Mouse (Mus musculus) erythroblast, embryonic 14.5 days (primary cell): ENCODE data around the gene Eif2ak4. TPM values are rescaled to one million over a fixed set of nuclear protein-coding genes. Genes with fewer than 3 reads are reported as not detected.
A peak's percentile ranks its signal among the peaks of the same experiment; 100 is the strongest.

Experiments used
- H3K27me3 ChIP-seq: 2 replicates; pipeline ENCODE4 v1.6.1; 2012; ENCODE audit warnings: inconsistent platforms; ENCODE audit not compliant: control insufficient read depth
- H3K36me3 ChIP-seq: 2 replicates; pipeline ENCODE4 v1.6.1; 2012; ENCODE audit warnings: mild to moderate bottlenecking, inconsistent platforms; ENCODE audit not compliant: control insufficient read depth
- H3K4me1 ChIP-seq: 2 replicates; pipeline ENCODE4 v1.6.1; 2012; ENCODE audit warnings: inconsistent platforms; ENCODE audit not compliant: control insufficient read depth
- H3K4me3 ChIP-seq: replicated peaks from 2 replicates; pipeline ENCODE3; 2012; ENCODE audit warnings: moderate library complexity, mild to moderate bottlenecking, inconsistent platforms
- H3K9me3 ChIP-seq: 2 replicates; pipeline ENCODE4 v1.6.1; 2012; ENCODE audit warnings: low read length, inconsistent platforms, mixed read lengths; ENCODE audit not compliant: control insufficient read depth
- GATA1 ChIP-seq: IDR thresholded peaks from 2 replicates; pipeline ENCODE4 v1.6.1; 2012; ENCODE audit warnings: low read length, inconsistent platforms, mixed read lengths
- TAL1 ChIP-seq: IDR thresholded peaks from 3 replicates; pipeline ENCODE4 v1.6.1; 2012; ENCODE audit warnings: low read length, inconsistent platforms, mixed read lengths
- polyA plus RNA-seq: library from polyadenylated mRNA; stranded (reverse); fragments of >175 nt; gene quantifications from 2 replicates; pipeline ENCODE4 v1.2.3, GENCODE M21; 2012

Gene Eif2ak4
- polyA plus RNA-seq, 1 experiment = 0.24 TPM

DNA sequence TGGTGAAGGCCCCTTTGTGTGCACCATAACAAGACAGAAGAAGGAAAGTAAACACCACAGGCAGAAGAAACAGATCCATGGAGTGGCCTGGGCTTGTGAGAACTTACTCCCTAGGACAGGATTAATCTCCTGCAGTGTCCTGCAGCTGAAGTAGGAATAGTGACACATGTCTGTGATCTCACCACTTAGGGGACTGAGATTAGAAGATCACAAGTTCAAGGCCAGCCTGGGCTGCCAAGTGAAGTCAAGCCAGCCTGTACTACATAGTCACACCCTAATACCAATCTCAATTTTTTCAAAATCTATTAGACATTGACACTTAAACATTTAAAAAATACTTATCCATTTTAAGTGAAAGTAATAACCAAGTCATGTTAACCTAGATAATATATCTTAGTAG lies 79.9 kb downstream of the Eif2ak4 start:
- no peaks in the 10 kb centered on the region for H3K9me3 ChIP-seq
- H3K4me3 ChIP-seq = no peak overlapping the region
- H3K4me1 ChIP-seq = no peaks in the 10 kb centered on the region
- TF ChIP-seq TAL1 (no peak), GATA1 (no peak)
- H3K27me3 ChIP-seq = no peaks in the 10 kb centered on the region
- H3K36me3 ChIP-seq = peaks cover 76% of the 10 kb centered on the region

DNA sequence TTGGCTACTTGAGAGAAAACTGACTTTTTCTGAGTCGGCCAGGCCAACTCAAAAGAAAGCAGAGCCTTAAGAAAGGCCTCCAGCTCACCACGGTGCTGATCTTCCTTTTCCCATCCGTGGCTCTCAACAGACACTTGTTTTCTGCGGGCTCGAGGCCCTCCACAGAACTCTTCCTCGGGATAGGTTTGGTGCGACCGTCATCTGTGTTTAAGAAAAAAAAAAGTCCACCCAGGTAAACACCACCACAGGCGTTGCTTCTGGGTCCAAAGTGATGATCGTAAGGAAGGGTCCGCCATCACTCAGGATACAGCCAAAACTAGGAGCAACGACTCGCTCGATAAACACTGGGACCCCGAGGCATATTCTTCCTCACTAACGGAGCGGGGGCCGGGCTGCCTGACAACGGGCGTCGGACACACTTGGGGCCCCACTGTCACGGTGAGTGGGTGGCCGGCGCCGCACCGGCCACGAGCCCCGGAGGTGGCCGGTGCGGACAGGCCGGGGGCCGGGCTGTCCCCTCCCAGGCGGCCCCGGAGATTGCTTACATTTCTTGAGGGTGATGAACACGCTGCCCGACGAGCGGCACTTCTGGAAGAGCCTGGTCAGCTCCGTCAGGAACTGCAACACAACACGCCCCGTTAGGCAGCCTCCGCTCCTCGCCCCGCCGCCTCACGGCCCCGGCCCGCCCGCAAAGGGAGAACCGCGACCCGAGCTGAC lies 90.6 kb downstream of the Eif2ak4 start:
- H3K27me3 ChIP-seq = peaks cover 4% of the 10 kb centered on the region; the same call in 1 of the 2 replicates
- peaks cover 35% of the 10 kb centered on the region for H3K36me3 ChIP-seq
- H3K4me3 ChIP-seq = peak overlapping the region; percentile 100
- no peaks in the 10 kb centered on the region for H3K9me3 ChIP-seq
- TF ChIP-seq GATA1 (no peak), TAL1 (no peak)
- peaks cover 36% of the 10 kb centered on the region for H3K4me1 ChIP-seq

DNA sequence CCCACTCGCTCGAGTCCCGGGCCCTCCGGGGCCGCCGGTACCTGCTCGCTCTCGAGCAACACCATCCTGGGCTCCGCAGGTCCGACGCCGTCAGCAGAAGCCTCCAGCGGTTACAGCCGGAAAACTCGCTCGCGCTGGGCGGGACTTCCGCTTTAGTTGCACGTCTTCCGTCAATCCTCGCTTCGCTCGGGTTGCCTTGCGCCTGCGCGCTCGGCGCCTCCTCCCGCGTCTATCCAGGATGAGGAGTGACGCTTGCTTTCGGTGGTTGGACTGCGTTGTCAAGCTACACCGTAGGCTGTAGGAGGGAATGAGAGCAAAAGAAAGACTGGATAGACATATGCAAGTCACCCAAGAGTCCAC lies 91.1 kb downstream of the Eif2ak4 start, which contains the start of gene Srp14:
Gene Srp14, minus strand, starts transcription at position 162 of the 360 bp plus-strand sequence.
- H3K36me3 ChIP-seq = peaks cover 30% of the 10 kb centered on the region
- H3K9me3 ChIP-seq = no peaks in the 10 kb centered on the region
- no peak for TF ChIP-seq TAL1
- TF ChIP-seq GATA1 = no peak
- H3K4me1 ChIP-seq = peaks cover 36% of the 10 kb centered on the region
- peak within 1 kb of the TSS; percentile 100 for H3K4me3 ChIP-seq
- peaks cover 4% of the 10 kb centered on the region; the same call in 1 of the 2 replicates for H3K27me3 ChIP-seq

DNA sequence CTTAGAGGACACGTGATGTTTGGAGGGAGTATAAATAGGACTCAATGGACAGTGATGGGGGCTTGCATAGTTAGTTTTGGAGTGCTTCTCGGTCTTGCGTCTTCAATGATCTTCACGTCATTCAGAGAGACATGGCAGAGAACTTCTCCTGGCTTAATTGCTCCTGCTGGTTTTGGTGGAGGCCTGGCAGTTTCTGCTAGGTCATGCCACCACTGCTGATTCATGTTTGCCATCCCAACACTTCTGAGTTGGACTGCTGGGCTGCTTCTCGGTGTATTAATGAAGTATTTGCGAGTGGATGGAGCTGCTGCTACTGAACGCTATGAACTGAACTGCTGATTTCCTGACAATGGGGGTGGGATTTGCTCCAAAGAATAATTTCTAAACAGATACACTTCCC lies 92.5 kb downstream of the Eif2ak4 start:
- Histone ChIP-seq H3K27me3 (peaks cover 4% of the 10 kb centered on the region; the same call in 1 of the 2 replicates), H3K4me1 (peaks cover 36% of the 10 kb centered on the region), H3K9me3 (no peaks in the 10 kb centered on the region), H3K36me3 (peaks cover 16% of the 10 kb centered on the region), H3K4me3 (no peak overlapping the region)
- no peak for TF ChIP-seq GATA1
- TF ChIP-seq TAL1 = no peak

DNA sequence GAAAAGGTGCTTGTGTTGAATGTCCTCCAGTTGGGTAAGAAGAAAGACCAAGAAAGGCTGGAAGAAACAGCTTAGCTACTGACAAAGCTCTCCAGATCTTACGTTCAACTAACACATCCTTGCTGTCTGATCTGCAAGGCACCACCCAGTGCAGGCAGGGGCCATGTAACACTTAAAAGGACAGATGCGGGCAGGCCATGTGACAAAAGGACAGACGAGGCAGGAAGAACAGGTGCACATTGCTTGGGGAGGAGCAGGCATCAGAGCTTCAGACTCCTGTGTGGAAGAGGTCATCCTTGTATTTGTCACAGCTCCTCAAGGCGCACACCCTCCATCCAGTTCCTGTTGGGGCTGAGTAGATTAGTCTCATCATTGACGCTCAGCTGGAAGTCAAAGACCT lies 94.6 kb downstream of the Eif2ak4 start:
- peaks cover 4% of the 10 kb centered on the region; the same call in 1 of the 2 replicates for H3K27me3 ChIP-seq
- no peak overlapping the region for H3K4me3 ChIP-seq
- H3K9me3 ChIP-seq = no peaks in the 10 kb centered on the region
- H3K36me3 ChIP-seq = peaks cover 3% of the 10 kb centered on the region
- H3K4me1 ChIP-seq = peaks cover 32% of the 10 kb centered on the region
- TF ChIP-seq TAL1 (no peak), GATA1 (no peak)

DNA sequence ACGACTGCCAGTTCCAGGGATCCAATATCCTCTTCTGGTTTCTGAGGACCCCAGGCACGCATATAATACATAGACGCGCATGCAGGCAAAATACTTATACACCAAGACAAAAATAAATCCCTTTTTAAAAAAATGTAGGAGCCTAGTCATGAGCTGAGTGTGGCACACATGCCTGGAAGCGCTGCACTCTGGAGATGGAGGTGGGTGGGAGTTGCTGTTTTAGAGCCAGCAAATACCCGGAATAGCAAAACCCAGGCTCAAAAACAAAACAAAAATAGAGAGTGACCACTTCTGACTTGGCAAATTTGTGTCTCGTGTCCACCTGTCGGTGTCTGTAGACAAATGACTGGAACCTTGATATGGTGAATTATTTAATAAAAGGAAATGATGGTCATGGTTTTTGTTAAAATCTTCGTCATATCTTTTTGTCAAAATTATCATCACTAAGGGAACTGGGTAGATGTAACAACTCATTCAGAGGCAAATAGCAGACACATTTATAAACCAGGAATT lies 96.0 kb downstream of the Eif2ak4 start:
- no peaks in the 10 kb centered on the region for H3K9me3 ChIP-seq

DNA sequence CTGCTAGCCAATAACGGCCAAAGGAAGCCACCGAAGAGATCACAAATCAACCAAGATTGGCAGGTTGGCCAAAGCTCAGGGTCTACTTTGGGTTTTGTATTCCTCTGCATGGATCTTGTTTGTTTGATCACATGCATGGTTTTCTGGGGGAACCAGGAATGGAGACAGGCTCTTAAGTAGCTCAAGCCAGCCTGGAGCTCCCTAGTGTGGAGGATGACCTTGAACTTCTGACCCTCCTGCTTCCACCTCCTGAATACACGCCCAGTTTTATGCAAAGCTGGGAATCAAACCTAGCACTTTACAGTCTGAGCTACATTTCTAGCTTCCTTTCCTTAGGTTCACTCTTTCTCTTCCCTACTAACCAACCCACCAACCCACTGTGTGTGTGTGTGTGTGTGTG lies 97.0 kb downstream of the Eif2ak4 start:
- Histone ChIP-seq H3K4me1 (peaks cover 18% of the 10 kb centered on the region), H3K9me3 (no peaks in the 10 kb centered on the region), H3K36me3 (no peaks in the 10 kb centered on the region), H3K27me3 (peaks cover 4% of the 10 kb centered on the region; the same call in 1 of the 2 replicates), H3K4me3 (no peak overlapping the region)
- TF ChIP-seq TAL1 (no peak), GATA1 (no peak)

More for the DNA sequence above, 96.0 kb downstream of the Eif2ak4 start:
- TF ChIP-seq GATA1 (no peak), TAL1 (no peak)
- H3K36me3 ChIP-seq = no peaks in the 10 kb centered on the region
- H3K4me1 ChIP-seq = peaks cover 26% of the 10 kb centered on the region
- peaks cover 4% of the 10 kb centered on the region; the same call in 1 of the 2 replicates for H3K27me3 ChIP-seq
- H3K4me3 ChIP-seq = no peak overlapping the region

DNA sequence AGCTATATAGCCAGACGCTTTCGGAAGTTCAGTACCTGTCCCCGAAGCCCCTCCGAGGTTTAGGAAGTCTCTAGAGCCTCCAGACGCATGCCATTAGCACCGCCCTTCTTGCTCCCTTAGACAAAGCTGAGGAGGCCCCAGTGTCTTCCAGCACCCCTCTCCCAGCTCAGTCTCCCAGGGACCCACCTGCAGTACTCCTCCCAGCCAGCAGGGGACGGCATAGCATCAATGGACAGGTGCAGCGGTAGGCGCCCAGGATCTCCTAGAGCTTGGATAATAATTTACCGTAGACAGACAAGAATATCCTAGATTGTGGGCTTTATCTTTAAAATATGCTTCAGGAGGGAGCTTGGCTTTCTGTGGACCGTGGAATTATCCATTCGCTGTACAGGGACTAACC lies 98.5 kb downstream of the Eif2ak4 start:
- Histone ChIP-seq H3K9me3 (no peaks in the 10 kb centered on the region), H3K27me3 (peaks cover 4% of the 10 kb centered on the region; the same call in 1 of the 2 replicates), H3K4me3 (no peak overlapping the region), H3K36me3 (no peaks in the 10 kb centered on the region), H3K4me1 (peaks cover 3% of the 10 kb centered on the region; the same call in 1 of the 2 replicates)
- TF ChIP-seq TAL1 (no peak), GATA1 (no peak)

DNA sequence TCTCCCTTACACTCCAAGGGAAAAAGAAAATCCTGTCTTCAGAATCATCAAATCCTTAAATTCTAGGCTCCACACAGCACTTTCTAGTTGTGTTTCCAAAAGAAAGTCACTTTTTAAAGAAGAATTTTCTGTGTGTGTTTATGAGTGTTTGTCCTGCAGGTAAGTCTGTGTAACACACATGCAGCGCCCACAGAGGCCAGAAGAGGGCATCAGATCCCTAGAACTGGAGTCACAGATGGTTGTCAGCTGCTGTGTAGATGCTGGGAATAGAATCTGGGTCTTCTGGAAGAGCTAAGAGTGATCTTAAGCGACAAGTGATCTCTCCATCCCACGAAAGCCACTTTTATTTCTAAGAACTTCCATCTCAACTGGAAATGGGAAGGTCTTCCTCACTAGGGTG lies 99.4 kb downstream of the Eif2ak4 start:
- Histone ChIP-seq H3K27me3 (peaks cover 4% of the 10 kb centered on the region; the same call in 1 of the 2 replicates), H3K4me1 (peaks cover 3% of the 10 kb centered on the region; the same call in 1 of the 2 replicates)
- TF ChIP-seq TAL1 (no peak), GATA1 (no peak)

More for the DNA sequence above, 99.4 kb downstream of the Eif2ak4 start:
- H3K4me3 ChIP-seq = no peak overlapping the region
- no peaks in the 10 kb centered on the region for H3K9me3 ChIP-seq
- no peaks in the 10 kb centered on the region for H3K36me3 ChIP-seq
